Mouse (Mus musculus) c-Kit-negative CD71-positive TER-119-positive erythroid progenitor cells, embryonic 14.5 days (primary cell): ENCODE measurements around the gene Selplg.
"Not testable (repeated sequence)": the region's sequence is repeated elsewhere in the genome, so short reads cannot be mapped to it uniquely, and the experiment has no call there.

Experiments
- DNase-seq: peaks from one replicate; pipeline ENCODE4 v3.0.0-alpha.2; 2013; ENCODE audit warnings: low read depth, low spot score

Selplg gene

GRCm38 (mm10) chr5:113825558-113825957, 6.9 kb downstream of the Selplg start:
- DNase-seq = no peak

- no peak for DNase-seq
These were observed 8.2 kb downstream of the Selplg start for GRCm38 (mm10) chr5:113824228-113824627.

GRCm38 (mm10) chr5:113818572-113818971, 13.9 kb downstream of the Selplg start:
- no peak for DNase-seq

GRCm38 (mm10) chr5:113815638-113816152, 16.7 kb downstream of the Selplg start:
- peak; percentile 57 for DNase-seq

- no peak for DNase-seq
These were observed 17.4 kb downstream of the Selplg start for GRCm38 (mm10) chr5:113815041-113815389.

- no peak for DNase-seq
These were observed 18.1 kb downstream of the Selplg start for GRCm38 (mm10) chr5:113814111-113815040.

GRCm38 (mm10) chr5:113813608-113814007, 18.8 kb downstream of the Selplg start:
- peak; percentile 12 for DNase-seq

GRCm38 (mm10) chr5:113812638-113813037, 19.8 kb downstream of the Selplg start:
- DNase-seq = no peak

- DNase-seq = not testable (repeated sequence)
These were observed 20.5 kb downstream of the Selplg start for GRCm38 (mm10) chr5:113811824-113812420.

GRCm38 (mm10) chr5:113810111-113810510, 22.3 kb downstream of the Selplg start:
- DNase-seq = no peak

- DNase-seq = no peak
These were observed 24.3 kb downstream of the Selplg start for GRCm38 (mm10) chr5:113808177-113808576.

- DNase-seq = no peak
These were observed 24.7 kb downstream of the Selplg start for GRCm38 (mm10) chr5:113807712-113808111.

- DNase-seq = no peak
These were observed 26.0 kb downstream of the Selplg start for GRCm38 (mm10) chr5:113806414-113806813.

GRCm38 (mm10) chr5:113805301-113805700, 27.1 kb downstream of the Selplg start:
- no peak for DNase-seq

- no peak for DNase-seq
These were observed 28.0 kb downstream of the Selplg start for GRCm38 (mm10) chr5:113804395-113804966.

- DNase-seq = no peak
These were observed 32.2 kb downstream of the Selplg start, which contains the start of gene Tmem119 for GRCm38 (mm10) chr5:113800280-113800679. Gene Tmem119, minus strand, starts transcription at chr5:113800516.

GRCm38 (mm10) chr5:113799691-113800090, 32.8 kb downstream of the Selplg start:
- DNase-seq = no peak

GRCm38 (mm10) chr5:113798525-113798924, 33.9 kb downstream of the Selplg start:
- DNase-seq = no peak

GRCm38 (mm10) chr5:113797149-113797882, 35.1 kb downstream of the Selplg start:
- DNase-seq = no peak

GRCm38 (mm10) chr5:113796401-113797148, 35.9 kb downstream of the Selplg start:
- DNase-seq = no peak
